Mouse (Mus musculus) left cerebral cortex, postnatal 10 days (tissue): ENCODE measurements around the gene Tacc2. TPM values are rescaled to one million over a fixed set of nuclear protein-coding genes. Genes with fewer than 3 reads are reported as not detected.

Source experiments
- DNase-seq, 2 experiments: peaks; one replicate each; pipeline ENCODE4 v3.0.0; 2021 to 2022; ENCODE audit warnings: low spot score in 2 of 2, mixed read lengths in 1 of 2; ENCODE audit errors: extremely low spot score in 1 of 2
- intact Hi-C: fragments of 180-260 bp; cut with DNase I; formaldehyde crosslinking; loops from one replicate; pipeline ENCODE4 v1.15.1; 2025
- total RNA-seq, 2 experiments: library from RNA; stranded (reverse); gene quantifications; 2 replicates each; pipeline ENCODE4 v1.2.3; 2021

The Tacc2 gene
- total RNA-seq, 2 experiments from 2014 or later: 79.4 to 81.9 TPM

- intact Hi-C loops: no loop called here
These were observed 23.3 kb downstream of the Tacc2 start for GRCm38 (mm10) chr7:130600546-130600945.

GRCm38 (mm10) chr7:130602804-130603203 lies 25.6 kb downstream of the Tacc2 start:
- intact Hi-C loops: no loop called here
- DNase-seq: no peak

More at GRCm38 (mm10) chr7:130600546-130600945, 23.3 kb downstream of the Tacc2 start:
- DNase-seq: no peak

- intact Hi-C loops: no loop called here
- DNase-seq: peak in 1 of 2 experiments; percentile 28
These were observed 26.3 kb downstream of the Tacc2 start for GRCm38 (mm10) chr7:130603556-130603955.

GRCm38 (mm10) chr7:130604390-130604789 lies 27.2 kb downstream of the Tacc2 start:
- no peak for DNase-seq
- intact Hi-C loops: no loop called here

- intact Hi-C loops: no loop called here
These were observed 27.9 kb downstream of the Tacc2 start for GRCm38 (mm10) chr7:130605111-130605510.

GRCm38 (mm10) chr7:130606958-130607357 lies 29.7 kb downstream of the Tacc2 start:
- DNase-seq: no peak
- intact Hi-C loops: no loop called here

More at GRCm38 (mm10) chr7:130605111-130605510, 27.9 kb downstream of the Tacc2 start:
- DNase-seq: no peak

- intact Hi-C loops: no loop called here
- DNase-seq: no peak
These were observed 36.7 kb downstream of the Tacc2 start for GRCm38 (mm10) chr7:130613973-130614372.

- intact Hi-C loops: no loop called here
These were observed 40.4 kb downstream of the Tacc2 start for GRCm38 (mm10) chr7:130617591-130617990.

GRCm38 (mm10) chr7:130621068-130621467 lies 43.8 kb downstream of the Tacc2 start:
- intact Hi-C loops: no loop called here

More at GRCm38 (mm10) chr7:130617591-130617990, 40.4 kb downstream of the Tacc2 start:
- no peak for DNase-seq

GRCm38 (mm10) chr7:130621953-130622352 lies 44.7 kb downstream of the Tacc2 start:
- intact Hi-C loops: no loop called here
- peak in 1 of 2 experiments; percentile 40 for DNase-seq

More at GRCm38 (mm10) chr7:130621068-130621467, 43.8 kb downstream of the Tacc2 start:
- DNase-seq: no peak

GRCm38 (mm10) chr7:130622359-130622758 lies 45.1 kb downstream of the Tacc2 start:
- intact Hi-C loops: no loop called here
- no peak for DNase-seq

GRCm38 (mm10) chr7:130624299-130624698 lies 47.1 kb downstream of the Tacc2 start:
- intact Hi-C loops: no loop called here
- DNase-seq: no peak

- DNase-seq: no peak
- intact Hi-C loops: no loop called here
These were observed 48.1 kb downstream of the Tacc2 start for GRCm38 (mm10) chr7:130625361-130625760.

- DNase-seq: no peak
- intact Hi-C loops: no loop called here
These were observed 51.4 kb downstream of the Tacc2 start for GRCm38 (mm10) chr7:130628601-130629000.

- intact Hi-C loops: no loop called here
- DNase-seq: no peak
These were observed 52.8 kb downstream of the Tacc2 start for GRCm38 (mm10) chr7:130629999-130630398.

- intact Hi-C loops: no loop called here
- DNase-seq: no peak
These were observed 53.7 kb downstream of the Tacc2 start for GRCm38 (mm10) chr7:130630956-130631355.

GRCm38 (mm10) chr7:130631553-130632378 lies 54.5 kb downstream of the Tacc2 start:
- DNase-seq: peak in 1 of 2 experiments; percentile 75
- intact Hi-C loops: no loop called here

- intact Hi-C loops: no loop called here
- no peak for DNase-seq
These were observed 55.1 kb downstream of the Tacc2 start for GRCm38 (mm10) chr7:130632379-130632732.

- intact Hi-C loops: no loop called here
- DNase-seq: no peak
These were observed 57.1 kb downstream of the Tacc2 start for GRCm38 (mm10) chr7:130634259-130634871.

- intact Hi-C loops: no loop called here
- no peak for DNase-seq
These were observed 58.0 kb downstream of the Tacc2 start for GRCm38 (mm10) chr7:130635212-130635611.
